Mouse (Mus musculus) mesoderm, embryonic 11.5 days (tissue): Measurements from ENCODE around the gene Ncor1.
"Not testable (repeated sequence)": the region's sequence is repeated elsewhere in the genome, so short reads cannot be mapped to it uniquely, and the experiment has no call there.

ENCODE experiments used
- DNase-seq: peaks from one replicate; pipeline ENCODE4 v3.0.0-alpha.2; 2012; ENCODE audit warnings: low read depth, low spot score

Ncor1 gene

GRCm38 (mm10) chr11:62366879-62367278 is 91.5 kb downstream of the Ncor1 start:
- no peak for DNase-seq

GRCm38 (mm10) chr11:62355216-62355615 is 103.1 kb downstream of the Ncor1 start:
- DNase-seq: no peak

- DNase-seq: no peak
Measured at GRCm38 (mm10) chr11:62351948-62352347, 106.4 kb downstream of the Ncor1 start.

GRCm38 (mm10) chr11:62343002-62343401 is 115.3 kb downstream of the Ncor1 start:
- DNase-seq: no peak

- no peak for DNase-seq
Measured at GRCm38 (mm10) chr11:62332228-62332627, 126.1 kb downstream of the Ncor1 start.

- DNase-seq: no peak
Measured at GRCm38 (mm10) chr11:62331141-62331540, 127.2 kb downstream of the Ncor1 start.

- no peak for DNase-seq
Measured at GRCm38 (mm10) chr11:62323659-62324058, 134.7 kb downstream of the Ncor1 start.

GRCm38 (mm10) chr11:62320097-62320496 is 138.2 kb downstream of the Ncor1 start:
- DNase-seq: no peak

- DNase-seq: no peak
Measured at GRCm38 (mm10) chr11:62317746-62318145, 140.6 kb downstream of the Ncor1 start.

- no peak for DNase-seq
Measured at GRCm38 (mm10) chr11:62314984-62315383, 143.4 kb downstream of the Ncor1 start.

- DNase-seq: no peak
Measured at GRCm38 (mm10) chr11:62309296-62309695, 149.0 kb downstream of the Ncor1 start.

- DNase-seq: no peak
Measured at GRCm38 (mm10) chr11:62305866-62306265, 152.5 kb downstream of the Ncor1 start.

- DNase-seq: no peak
Measured at GRCm38 (mm10) chr11:62298883-62299282, 159.5 kb downstream of the Ncor1 start.

- no peak for DNase-seq
Measured at GRCm38 (mm10) chr11:62294121-62294520, 164.2 kb downstream of the Ncor1 start.

GRCm38 (mm10) chr11:62287700-62288099 is 170.6 kb downstream of the Ncor1 start:
- no peak for DNase-seq

- DNase-seq: no peak
Measured at GRCm38 (mm10) chr11:62285020-62285419, 173.3 kb downstream of the Ncor1 start.

- not testable (repeated sequence) for DNase-seq
Measured at GRCm38 (mm10) chr11:62284020-62284419, 174.3 kb downstream of the Ncor1 start.

GRCm38 (mm10) chr11:62281601-62281997 is 176.7 kb downstream of the Ncor1 start:
- peak; percentile 66 for DNase-seq

GRCm38 (mm10) chr11:62280675-62281600 is 177.4 kb downstream of the Ncor1 start, which contains the start of the genes Zswim7 and Ttc19:
Gene Zswim7 (minus strand): TSS chr11:62281375.
Gene Ttc19 (plus strand): TSS chr11:62281473.
- peak; percentile 93 for DNase-seq

- peak; percentile 82 for DNase-seq
Measured at GRCm38 (mm10) chr11:62278027-62278426, 180.3 kb downstream of the Ncor1 start.

- no peak for DNase-seq
Measured at GRCm38 (mm10) chr11:62277086-62277485, 181.3 kb downstream of the Ncor1 start.

- DNase-seq: no peak
Measured at GRCm38 (mm10) chr11:62270851-62271250, 187.5 kb downstream of the Ncor1 start.

GRCm38 (mm10) chr11:62269097-62269496 is 189.2 kb downstream of the Ncor1 start:
- DNase-seq: no peak
